Mouse (Mus musculus) brain, embryonic 14.5 days (tissue): ENCODE measurements at regions not wholly inside any gene's neighbourhood (a gene's known extent, or its start where the extent isn't known, plus 50 kb on each side); places are given as distances from the start of the nearest gene placed in this dataset.

Source experiments
- DNase-seq: peaks from one replicate; pipeline ENCODE4 v3.0.0-alpha.2; 2011; ENCODE audit warnings: low read depth
- CTCF ChIP-seq: fragments of 200-500 bp; IDR thresholded peaks from 2 replicates; pipeline ENCODE4 v1.5.1; 2012; ENCODE audit warnings: inconsistent platforms, mild to moderate bottlenecking, moderate library complexity, borderline replicate concordance; ENCODE audit not compliant: insufficient read depth, insufficient read length; ENCODE audit errors: extremely low read depth
- POLR2A ChIP-seq: fragments of 200-500 bp; IDR thresholded peaks from 2 replicates; pipeline ENCODE4 v1.6.1; 2012; ENCODE audit warnings: mild to moderate bottlenecking, inconsistent platforms, borderline replicate concordance; ENCODE audit not compliant: poor library complexity, insufficient read depth, insufficient read length, severe bottlenecking; ENCODE audit errors: extremely low read depth

DNA sequence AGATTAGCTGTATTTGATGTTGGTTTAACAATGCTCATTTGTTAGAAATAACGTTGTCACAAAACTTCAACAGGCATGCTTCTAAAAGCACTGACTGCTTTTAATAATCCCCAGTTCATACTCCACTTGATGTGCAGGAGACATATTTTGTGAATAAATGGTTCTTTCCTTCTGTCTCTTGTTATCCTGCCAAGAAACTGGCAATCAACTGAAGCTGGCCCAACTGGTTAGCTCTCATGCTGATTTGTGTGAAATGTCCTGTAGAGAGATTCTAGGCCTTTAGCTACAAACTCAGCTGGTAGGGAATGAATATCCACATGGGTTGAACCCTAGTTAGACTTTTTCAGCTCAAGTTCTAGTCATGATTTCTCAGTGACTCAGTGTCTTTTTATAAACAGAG is 647.8 kb upstream of the Cntnap5b start:
- peak; percentile 43 for DNase-seq
- TF ChIP-seq POLR2A (no peak), CTCF (no peak)

DNA sequence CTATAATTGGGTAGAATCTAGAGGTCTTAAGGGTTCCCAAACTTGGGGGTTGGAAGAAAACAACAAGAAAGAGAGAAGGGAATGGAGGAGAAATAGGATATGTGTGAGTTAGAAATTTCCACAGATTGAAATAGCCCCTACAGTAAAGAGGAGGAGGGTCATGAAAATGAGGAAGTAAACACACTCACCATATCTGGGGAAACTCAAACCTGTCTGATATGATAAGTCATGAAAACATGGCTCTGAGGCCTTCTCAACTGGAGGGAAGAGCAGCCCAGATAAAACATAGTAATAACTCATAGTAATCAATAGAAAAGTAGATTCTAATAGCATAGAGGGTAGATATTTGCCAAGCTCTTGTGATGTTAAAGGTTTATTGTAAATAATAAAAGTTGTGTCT is 638.4 kb upstream of the Cntnap5b start:
- TF ChIP-seq POLR2A: no peak
- no peak for TF ChIP-seq CTCF
- no peak for DNase-seq

GRCm38 (mm10) chr1:99137516-99137915 is 635.0 kb upstream of the Cntnap5b start:
- no peak for DNase-seq
- TF ChIP-seq CTCF: no peak
- TF ChIP-seq POLR2A: no peak

DNA sequence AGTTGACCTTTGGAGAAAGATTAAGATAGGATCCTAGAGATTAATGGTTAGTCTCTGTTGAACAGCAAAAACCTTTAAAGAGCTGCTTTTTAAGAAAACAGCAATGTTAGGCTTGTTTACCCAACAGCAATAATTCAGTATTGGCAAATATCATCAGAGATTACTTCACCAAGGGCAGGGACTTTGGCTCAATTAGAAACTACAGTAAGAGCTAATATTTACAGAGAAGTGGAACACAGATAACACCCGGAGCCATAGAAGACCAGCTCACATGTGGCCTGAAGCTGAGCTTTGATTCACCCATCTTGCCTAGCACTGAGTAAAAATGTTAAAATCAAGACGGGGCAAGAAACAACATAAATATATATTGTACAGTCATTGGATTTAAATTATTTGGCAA is 611.9 kb upstream of the Cntnap5b start:
- no peak for TF ChIP-seq CTCF
- no peak for TF ChIP-seq POLR2A
- DNase-seq: no peak
